Mouse (Mus musculus): ENCODE measurements around the gene Hoxc9. TPM values are rescaled to one million over a fixed set of nuclear protein-coding genes. Genes with fewer than 3 reads are reported as not detected.

The Hoxc9 gene
- not detected in 2 replicates for total RNA-seq (2014; rRNA removed)
- not detected in 2 replicates for polyA plus RNA-seq (2015; fragmentation: Nextera tagmentation; extraction: Ambion mirVana)

DNA sequence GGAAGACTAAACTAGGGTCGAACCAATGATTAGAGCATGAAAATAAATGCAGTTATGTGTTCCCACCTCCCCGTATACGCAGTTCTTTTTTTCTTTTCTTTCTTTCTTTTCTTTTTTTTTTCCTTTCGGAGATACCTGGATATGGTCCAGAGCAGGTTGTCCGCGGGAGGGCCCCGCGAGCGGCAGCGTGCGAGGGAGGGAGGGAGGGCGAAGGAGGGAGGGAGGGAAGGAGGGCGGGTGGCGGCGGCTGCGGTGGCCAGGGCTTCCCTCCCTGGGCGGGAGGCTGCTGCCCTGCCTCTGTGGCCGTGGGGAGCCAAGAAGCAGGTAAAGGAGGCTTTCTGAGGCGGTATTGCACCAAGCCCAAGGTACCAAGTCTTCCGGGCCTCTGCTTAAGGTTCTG lies at the start of gene Hoxc9:
Gene Hoxc9, plus strand, starts transcription at position 269 of the 400 bp plus-strand sequence.
- no peak within 1 kb of the TSS for H3K4me2 ChIP-seq (ENCODE audit: low read depth, low read length, poor library complexity, severe bottlenecking)
- 2% methylated on average over 7 of the region's 20 CpGs for WGBS
- no peaks in the 10 kb centered on the region for H3K36me3 ChIP-seq (ENCODE audit: insufficient read depth, low read length)
- peaks cover 91% of the 10 kb centered on the region for H3K27me3 ChIP-seq (ENCODE audit: insufficient read depth, low read length)
- no peaks in the 10 kb centered on the region for H3K9me3 ChIP-seq (ENCODE audit: low read length)
- ATAC-seq (ENCODE audit: low FRiP score) (no peak), DNase-seq (ENCODE audit: low spot score) (no peak)
- no peaks in the 10 kb centered on the region for H3K4me1 ChIP-seq (ENCODE audit: insufficient read depth, low read length)
- no peak for TF ChIP-seq CTCF (IDR thresholded peaks at IDR 0.05)
- no peak within 1 kb of the TSS for H3K9ac ChIP-seq (replicated peaks; ENCODE audit: low read length, poor library complexity, severe bottlenecking)
- no peak within 1 kb of the TSS for H3K4me3 ChIP-seq (ENCODE audit: low read depth, low read length)
- no peak within 1 kb of the TSS for H3K27ac ChIP-seq (ENCODE audit: low read depth, low read length)

DNA sequence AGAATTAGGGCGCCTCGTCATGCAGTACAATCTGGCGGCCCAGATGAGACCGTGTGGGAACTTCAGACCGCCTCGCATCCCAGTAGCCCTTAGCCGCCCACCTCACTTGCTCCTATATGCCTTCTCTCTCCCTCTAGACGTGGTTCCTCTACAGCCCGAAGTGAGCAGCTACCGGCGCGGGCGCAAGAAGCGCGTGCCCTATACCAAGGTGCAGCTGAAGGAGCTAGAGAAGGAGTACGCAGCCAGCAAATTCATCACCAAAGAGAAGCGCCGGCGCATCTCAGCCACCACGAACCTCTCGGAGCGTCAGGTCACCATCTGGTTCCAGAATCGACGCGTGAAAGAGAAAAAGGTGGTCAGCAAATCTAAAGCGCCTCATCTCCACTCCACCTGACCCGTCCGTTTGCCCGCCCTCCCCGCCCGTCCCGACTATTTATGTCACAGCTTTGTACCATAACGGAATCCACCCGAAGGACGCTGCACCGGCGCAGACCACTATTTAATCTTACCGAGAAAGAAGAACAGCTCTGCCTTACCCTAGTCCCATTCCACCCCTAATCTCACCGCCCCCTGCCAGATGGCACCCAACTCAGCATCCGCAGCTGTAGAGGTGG lies 49.1 kb upstream of the Hoxc9 start:
- TF ChIP-seq CTCF (IDR thresholded peaks at IDR 0.05), result no peak
- WGBS, result under 1% methylated on average over 39 of the region's 40 CpGs
- ATAC-seq (ENCODE audit: low FRiP score) (no peak), DNase-seq (ENCODE audit: low spot score) (no peak)
- no peak overlapping the region for H3K9ac ChIP-seq (replicated peaks; ENCODE audit: low read length, poor library complexity, severe bottlenecking)
- no peak overlapping the region for H3K4me2 ChIP-seq (ENCODE audit: low read depth, low read length, poor library complexity, severe bottlenecking)
- no peaks in the 10 kb centered on the region for H3K36me3 ChIP-seq (ENCODE audit: insufficient read depth, low read length)
- no peak overlapping the region for H3K4me3 ChIP-seq (ENCODE audit: low read depth, low read length)
- no peaks in the 10 kb centered on the region for H3K9me3 ChIP-seq (ENCODE audit: low read length)
- no peak overlapping the region for H3K27ac ChIP-seq (ENCODE audit: low read depth, low read length)
- H3K4me1 ChIP-seq (ENCODE audit: insufficient read depth, low read length), result no peaks in the 10 kb centered on the region
- H3K27me3 ChIP-seq (ENCODE audit: insufficient read depth, low read length), result peaks cover 94% of the 10 kb centered on the region

DNA sequence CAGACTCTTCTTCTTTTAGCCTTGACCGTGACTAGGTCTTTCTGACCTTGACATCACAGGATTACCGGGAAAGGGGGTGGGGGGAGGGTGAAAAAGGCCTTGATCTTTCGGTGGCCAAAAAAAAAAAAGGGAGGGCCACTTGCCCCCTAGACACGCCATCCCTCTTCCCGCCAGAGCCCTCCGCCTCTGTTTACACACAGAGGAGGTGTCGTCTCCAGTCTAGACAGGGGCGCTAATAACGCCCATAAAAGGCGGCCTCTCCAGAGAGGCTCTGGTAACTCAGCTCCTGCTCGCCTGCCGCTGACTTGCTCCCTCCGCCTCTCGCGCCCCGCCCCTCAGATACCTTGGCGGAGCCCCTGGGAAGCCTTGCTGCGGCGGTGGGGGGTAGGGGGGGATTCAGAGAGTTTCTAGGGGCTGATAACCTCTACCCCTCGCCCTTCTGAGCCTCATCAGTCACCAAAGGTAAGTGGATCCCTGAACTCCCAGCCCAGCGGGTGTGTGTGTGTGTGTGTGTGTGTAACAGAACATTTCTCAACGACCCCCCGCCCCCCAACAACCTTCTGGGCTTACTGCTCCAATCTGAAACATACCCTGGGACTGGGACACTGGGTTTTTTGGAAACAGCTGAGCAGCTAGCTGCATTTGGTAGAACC lies 44.4 kb upstream of the Hoxc9 start:
- Histone ChIP-seq H3K36me3 (ENCODE audit: insufficient read depth, low read length) (no peaks in the 10 kb centered on the region), H3K4me2 (ENCODE audit: low read depth, low read length, poor library complexity, severe bottlenecking) (no peak overlapping the region), H3K4me1 (ENCODE audit: insufficient read depth, low read length) (no peaks in the 10 kb centered on the region), H3K4me3 (ENCODE audit: low read depth, low read length) (no peak overlapping the region), H3K27ac (ENCODE audit: low read depth, low read length) (no peak overlapping the region), H3K27me3 (ENCODE audit: insufficient read depth, low read length) (peaks cover 99% of the 10 kb centered on the region), H3K9ac (replicated peaks; ENCODE audit: low read length, poor library complexity, severe bottlenecking) (no peak overlapping the region), H3K9me3 (ENCODE audit: low read length) (no peaks in the 10 kb centered on the region)
- DNase-seq (ENCODE audit: low spot score), result no peak
- TF ChIP-seq CTCF (IDR thresholded peaks at IDR 0.05), result no peak
- no peak for ATAC-seq (ENCODE audit: low FRiP score)
- WGBS, result 2% methylated on average over 23 of the region's 23 CpGs

DNA sequence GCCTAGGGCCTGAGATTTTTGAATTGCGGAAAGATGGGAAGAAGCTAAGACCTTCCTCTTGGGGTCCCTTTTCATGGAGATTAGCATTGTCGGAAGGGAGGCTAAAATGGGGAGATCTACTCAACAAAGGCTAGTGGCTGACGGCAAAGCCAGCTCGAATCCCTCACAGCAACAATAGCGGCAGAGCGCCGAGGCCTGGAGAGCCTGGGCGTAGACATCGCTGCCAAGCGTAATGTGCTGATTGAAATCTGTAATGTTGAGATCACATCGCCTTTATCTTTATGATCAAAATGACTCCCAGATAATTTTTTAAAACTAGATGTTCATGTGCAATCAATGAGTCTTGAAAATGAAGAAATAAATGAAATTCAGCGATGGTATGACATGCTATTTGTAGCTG lies 41.8 kb upstream of the Hoxc9 start:
- H3K27ac ChIP-seq (ENCODE audit: low read depth, low read length), result no peak overlapping the region
- no peaks in the 10 kb centered on the region for H3K4me1 ChIP-seq (ENCODE audit: insufficient read depth, low read length)
- ATAC-seq (ENCODE audit: low FRiP score) (no peak), DNase-seq (ENCODE audit: low spot score) (no peak)
- WGBS, result 3% methylated on average over 12 of the region's 12 CpGs
- H3K4me3 ChIP-seq (ENCODE audit: low read depth, low read length), result no peak overlapping the region
- no peak overlapping the region for H3K4me2 ChIP-seq (ENCODE audit: low read depth, low read length, poor library complexity, severe bottlenecking)
- TF ChIP-seq CTCF (IDR thresholded peaks at IDR 0.05), result no peak
- H3K27me3 ChIP-seq (ENCODE audit: insufficient read depth, low read length), result peaks cover 94% of the 10 kb centered on the region
- no peak overlapping the region for H3K9ac ChIP-seq (replicated peaks; ENCODE audit: low read length, poor library complexity, severe bottlenecking)
- H3K9me3 ChIP-seq (ENCODE audit: low read length), result no peaks in the 10 kb centered on the region
- no peaks in the 10 kb centered on the region for H3K36me3 ChIP-seq (ENCODE audit: insufficient read depth, low read length)

DNA sequence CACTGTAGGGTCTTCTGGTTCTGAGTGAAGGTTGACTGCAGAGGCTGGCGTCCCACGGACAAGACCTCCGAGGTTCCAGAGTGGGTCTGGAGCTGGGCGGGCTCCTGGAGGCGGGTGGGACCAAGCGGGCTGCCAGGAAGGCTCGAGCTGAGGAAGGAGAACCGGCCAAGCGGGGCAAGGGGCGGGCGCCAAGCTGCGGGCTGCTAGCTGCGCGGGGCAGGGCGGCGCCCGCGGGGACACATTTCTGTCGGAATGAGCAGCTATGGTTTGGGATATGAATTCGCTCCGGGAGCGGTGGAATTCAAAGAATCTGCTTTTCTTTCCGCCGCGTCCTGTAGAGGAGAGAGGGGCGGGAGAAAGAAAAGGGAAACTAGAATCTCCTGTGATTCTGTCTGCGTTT lies 41.3 kb upstream of the Hoxc9 start:
- peaks cover 94% of the 10 kb centered on the region for H3K27me3 ChIP-seq (ENCODE audit: insufficient read depth, low read length)
- no peak for ATAC-seq (ENCODE audit: low FRiP score)
- no peak overlapping the region for H3K4me2 ChIP-seq (ENCODE audit: low read depth, low read length, poor library complexity, severe bottlenecking)
- H3K4me3 ChIP-seq (ENCODE audit: low read depth, low read length), result no peak overlapping the region
- H3K9ac ChIP-seq (replicated peaks; ENCODE audit: low read length, poor library complexity, severe bottlenecking), result no peak overlapping the region
- no peak for DNase-seq (ENCODE audit: low spot score)
- H3K9me3 ChIP-seq (ENCODE audit: low read length), result no peaks in the 10 kb centered on the region
- no peak overlapping the region for H3K27ac ChIP-seq (ENCODE audit: low read depth, low read length)
- H3K4me1 ChIP-seq (ENCODE audit: insufficient read depth, low read length), result no peaks in the 10 kb centered on the region
- WGBS, result 2% methylated on average over 24 of the region's 27 CpGs
- H3K36me3 ChIP-seq (ENCODE audit: insufficient read depth, low read length), result no peaks in the 10 kb centered on the region
- TF ChIP-seq CTCF (IDR thresholded peaks at IDR 0.05), result no peak

DNA sequence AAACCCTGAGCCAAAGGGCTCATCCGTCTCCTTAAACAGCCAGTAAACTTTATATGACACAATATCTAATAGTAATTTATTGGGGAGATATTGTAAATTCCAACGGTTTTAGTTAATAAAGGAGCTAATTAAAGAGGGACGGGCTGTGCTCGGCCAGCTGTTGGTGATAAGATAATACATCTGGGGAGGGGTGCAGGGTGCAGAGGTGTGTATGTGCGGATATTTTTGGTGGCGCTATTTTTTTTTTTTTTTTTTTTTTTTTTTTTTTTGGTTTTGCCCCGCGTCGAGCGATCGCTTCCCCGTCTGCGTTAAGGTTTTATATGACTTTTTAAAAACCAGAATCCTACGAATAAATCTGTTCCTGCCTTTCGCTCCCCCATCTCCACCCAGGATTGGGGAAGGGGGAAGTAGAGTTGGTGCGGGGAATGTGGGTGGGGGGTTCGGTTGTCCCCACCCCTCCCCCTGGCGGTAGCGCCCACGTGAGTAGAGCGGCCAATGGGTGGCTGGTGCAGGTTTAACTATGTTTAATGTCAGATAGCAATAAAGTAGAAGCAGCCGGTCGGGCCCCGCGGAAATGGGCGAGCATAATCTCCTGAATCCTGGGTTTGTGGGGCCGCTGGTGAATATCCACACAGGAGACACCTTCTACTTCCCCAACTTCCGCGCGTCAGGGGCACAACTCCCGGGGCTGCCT lies 39.8 kb upstream of the Hoxc9 start, which contains the start of gene Hoxc12:
Gene Hoxc12, plus strand, starts transcription at position 479 of the 694 bp plus-strand sequence.
- Histone ChIP-seq H3K4me1 (ENCODE audit: insufficient read depth, low read length) (no peaks in the 10 kb centered on the region), H3K36me3 (ENCODE audit: insufficient read depth, low read length) (no peaks in the 10 kb centered on the region), H3K4me3 (ENCODE audit: low read depth, low read length) (no peak within 1 kb of the TSS), H3K9ac (replicated peaks; ENCODE audit: low read length, poor library complexity, severe bottlenecking) (no peak within 1 kb of the TSS), H3K27ac (ENCODE audit: low read depth, low read length) (no peak within 1 kb of the TSS), H3K9me3 (ENCODE audit: low read length) (no peaks in the 10 kb centered on the region), H3K4me2 (ENCODE audit: low read depth, low read length, poor library complexity, severe bottlenecking) (no peak within 1 kb of the TSS), H3K27me3 (ENCODE audit: insufficient read depth, low read length) (peaks cover 94% of the 10 kb centered on the region)
- no peak for ATAC-seq (ENCODE audit: low FRiP score)
- no peak for DNase-seq (ENCODE audit: low spot score)
- TF ChIP-seq CTCF (IDR thresholded peaks at IDR 0.05), result no peak
- 3% methylated on average over 31 of the region's 31 CpGs for WGBS

All from midbrain, postnatal 0 days (tissue).